Mouse (Mus musculus): ENCODE results near the gene Fbxw11. TPM values are rescaled to one million over a fixed set of nuclear protein-coding genes. Genes with fewer than 3 reads are reported as not detected.
A peak's percentile ranks its signal among the peaks of the same experiment; 100 is the strongest.
"Not testable (repeated sequence)": the region's sequence is repeated elsewhere in the genome, so short reads cannot be mapped to it uniquely, and the experiment has no call there.

Fbxw11 gene
- polyA plus RNA-seq, 1 experiment from 2014 or later, result 95.8 TPM

DNA sequence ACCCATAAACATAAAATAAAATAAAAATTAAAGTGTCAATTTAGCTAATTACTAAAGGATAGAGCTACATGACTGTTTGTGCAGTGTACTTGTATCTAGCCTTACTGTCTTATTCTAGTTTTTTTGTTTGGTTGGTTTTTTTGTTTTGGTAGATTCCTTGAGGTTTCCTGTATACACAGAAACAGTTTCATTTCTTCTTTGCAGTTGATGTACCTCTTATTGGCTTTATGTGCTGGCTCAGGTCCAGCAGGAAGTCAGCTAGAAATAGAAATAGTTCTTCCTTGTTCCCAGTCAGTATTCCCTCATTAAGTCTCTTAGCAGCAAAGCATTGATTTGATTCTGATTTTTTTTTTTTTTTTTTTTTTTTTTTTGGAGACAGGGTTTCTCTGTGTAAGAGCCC is 35.2 kb upstream of the Fbxw11 start:
- DNase-seq (ENCODE audit: low spot score), result no peak
- Histone ChIP-seq H3K9ac (ENCODE audit: low read length) (no peak overlapping the region), H3K9me3 (ENCODE audit: control insufficient read depth, low read length) (no peaks in the 10 kb centered on the region), H3K4me2 (ENCODE audit: low read depth, low read length, severe bottlenecking) (no peak overlapping the region), H3K27me3 (ENCODE audit: control insufficient read depth, insufficient read depth, low read length) (no peaks in the 10 kb centered on the region), H3K36me3 (ENCODE audit: control insufficient read depth, insufficient read depth, low read length) (no peaks in the 10 kb centered on the region), H3K4me3 (ENCODE audit: low read depth, low read length) (no peak overlapping the region), H3K27ac (ENCODE audit: low read depth, low read length) (no peak overlapping the region), H3K4me1 (replicated peaks; ENCODE audit: control insufficient read depth, insufficient read depth, low read length) (0 out of 2 replicates have a peak, but pooled peaks cover 3% of the 10 kb centered on the region)
- no peak for ATAC-seq (replicated peaks; ENCODE audit: low FRiP score)

DNA sequence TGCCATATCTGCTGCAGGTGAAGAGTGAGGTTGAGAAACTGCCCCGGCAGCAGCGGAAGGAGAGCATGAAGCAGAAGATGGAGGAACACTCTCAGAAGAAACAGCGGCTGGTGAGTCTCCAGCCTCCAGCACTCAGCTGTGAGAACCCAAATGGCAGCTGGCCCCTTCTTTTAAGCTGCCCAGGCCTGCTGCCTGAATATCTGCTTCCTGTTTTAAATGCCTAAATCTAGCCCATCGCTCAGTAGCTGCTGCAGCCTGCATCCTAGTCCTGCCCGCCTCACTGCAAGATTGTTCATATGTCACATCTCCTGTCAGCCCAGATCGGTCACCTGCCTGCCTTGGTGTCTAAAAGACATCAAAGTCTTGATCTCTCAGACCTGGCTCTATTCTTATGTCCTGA is 31.9 kb upstream of the Fbxw11 start:
- no peaks in the 10 kb centered on the region for H3K9me3 ChIP-seq (ENCODE audit: control insufficient read depth, low read length)
- WGBS, result 87% methylated on average over 6 of the region's 6 CpGs
- DNase-seq (ENCODE audit: low spot score), result no peak
- H3K27me3 ChIP-seq (ENCODE audit: control insufficient read depth, insufficient read depth, low read length), result no peaks in the 10 kb centered on the region
- H3K4me3 ChIP-seq (ENCODE audit: low read depth, low read length), result no peak overlapping the region
- H3K36me3 ChIP-seq (ENCODE audit: control insufficient read depth, insufficient read depth, low read length), result no peaks in the 10 kb centered on the region
- H3K27ac ChIP-seq (ENCODE audit: low read depth, low read length), result no peak overlapping the region
- H3K4me1 ChIP-seq (replicated peaks; ENCODE audit: control insufficient read depth, insufficient read depth, low read length), result 0 out of 2 replicates have a peak, but pooled peaks cover under 1% of the 10 kb centered on the region
- H3K9ac ChIP-seq (ENCODE audit: low read length), result no peak overlapping the region
- no peak for ATAC-seq (replicated peaks; ENCODE audit: low FRiP score)
- H3K4me2 ChIP-seq (ENCODE audit: low read depth, low read length, severe bottlenecking), result no peak overlapping the region

DNA sequence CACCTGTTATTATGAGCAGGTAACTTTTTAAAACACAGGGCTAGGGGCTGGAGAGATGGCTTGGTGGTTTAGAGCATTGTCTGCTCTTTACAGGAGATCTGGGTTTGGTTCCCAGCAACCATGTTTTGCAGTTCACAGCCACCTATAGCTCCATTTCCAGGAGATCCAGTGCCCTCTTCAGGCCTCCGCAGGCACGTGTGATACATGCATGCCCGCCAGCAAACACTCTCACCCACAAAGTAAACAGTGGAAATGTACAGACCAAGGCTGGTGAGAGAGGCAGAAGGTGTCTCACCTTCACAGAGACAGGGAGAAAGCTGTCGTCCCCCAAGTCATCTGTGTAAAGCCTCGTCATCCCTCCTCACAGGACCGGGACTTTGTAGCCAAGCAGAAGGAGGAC is 30.2 kb upstream of the Fbxw11 start:
- DNase-seq (ENCODE audit: low spot score) (no peak), ATAC-seq (replicated peaks; ENCODE audit: low FRiP score) (no peak)
- no peak overlapping the region for H3K27ac ChIP-seq (ENCODE audit: low read depth, low read length)
- no peaks in the 10 kb centered on the region for H3K9me3 ChIP-seq (ENCODE audit: control insufficient read depth, low read length)
- H3K4me2 ChIP-seq (ENCODE audit: low read depth, low read length, severe bottlenecking), result no peak overlapping the region
- no peaks in the 10 kb centered on the region for H3K36me3 ChIP-seq (ENCODE audit: control insufficient read depth, insufficient read depth, low read length)
- 0 out of 2 replicates have a peak, but pooled peaks cover 2% of the 10 kb centered on the region for H3K4me1 ChIP-seq (replicated peaks; ENCODE audit: control insufficient read depth, insufficient read depth, low read length)
- 84% methylated on average over 6 of the region's 6 CpGs for WGBS
- H3K4me3 ChIP-seq (ENCODE audit: low read depth, low read length), result no peak overlapping the region
- H3K9ac ChIP-seq (ENCODE audit: low read length), result no peak overlapping the region
- H3K27me3 ChIP-seq (ENCODE audit: control insufficient read depth, insufficient read depth, low read length), result no peaks in the 10 kb centered on the region

DNA sequence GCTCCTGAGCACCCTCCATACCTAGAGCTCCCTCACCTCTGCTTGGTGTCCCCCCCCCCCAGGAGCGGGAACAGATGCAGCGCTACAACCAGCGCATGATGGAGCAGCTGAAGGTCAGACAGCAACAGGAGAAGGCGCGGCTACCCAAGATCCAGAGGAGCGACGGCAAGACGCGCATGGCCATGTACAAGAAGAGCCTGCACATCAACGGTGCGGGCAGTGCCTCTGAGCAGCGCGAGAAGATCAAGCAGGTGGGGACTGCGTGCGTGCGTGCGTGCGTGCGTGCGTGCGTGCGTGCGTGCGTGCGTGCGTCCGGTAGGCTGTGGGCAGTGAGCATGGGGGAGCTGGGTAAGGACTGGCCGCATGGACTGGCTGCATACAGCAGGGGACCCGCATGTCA is 28.1 kb upstream of the Fbxw11 start:
- no peak for DNase-seq (ENCODE audit: low spot score)
- Histone ChIP-seq H3K27ac (ENCODE audit: low read depth, low read length) (no peak overlapping the region), H3K4me2 (ENCODE audit: low read depth, low read length, severe bottlenecking) (no peak overlapping the region), H3K9me3 (ENCODE audit: control insufficient read depth, low read length) (no peaks in the 10 kb centered on the region), H3K27me3 (ENCODE audit: control insufficient read depth, insufficient read depth, low read length) (no peaks in the 10 kb centered on the region), H3K9ac (ENCODE audit: low read length) (no peak overlapping the region), H3K4me1 (replicated peaks; ENCODE audit: control insufficient read depth, insufficient read depth, low read length) (0 out of 2 replicates have a peak, but pooled peaks cover 2% of the 10 kb centered on the region), H3K36me3 (ENCODE audit: control insufficient read depth, insufficient read depth, low read length) (no peaks in the 10 kb centered on the region), H3K4me3 (ENCODE audit: low read depth, low read length) (no peak overlapping the region)
- WGBS, result 95% methylated on average over 29 of the region's 29 CpGs
- ATAC-seq (replicated peaks; ENCODE audit: low FRiP score), result no peak

DNA sequence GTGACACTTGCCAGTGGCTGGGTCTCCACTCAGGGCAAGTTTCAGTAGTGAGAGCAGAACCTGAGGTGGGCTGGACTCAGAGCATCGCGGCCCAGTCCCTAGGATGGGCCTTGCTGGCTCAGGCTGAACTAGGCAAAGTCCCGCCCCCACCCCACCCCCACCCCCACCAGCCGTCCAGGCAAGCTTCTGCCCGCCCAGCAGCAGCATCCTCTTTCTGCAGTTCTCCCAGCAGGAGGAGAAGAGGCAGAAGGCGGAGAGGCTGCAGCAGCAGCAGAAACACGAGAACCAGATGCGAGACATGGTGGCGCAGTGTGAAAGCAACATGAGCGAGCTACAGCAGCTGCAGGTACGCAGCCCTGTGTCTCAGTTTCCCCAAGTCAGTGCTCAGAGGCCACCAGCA is 27.0 kb upstream of the Fbxw11 start:
- H3K4me3 ChIP-seq (ENCODE audit: low read depth, low read length), result no peak overlapping the region
- 12% methylated on average over 11 of the region's 11 CpGs for WGBS
- H3K27ac ChIP-seq (ENCODE audit: low read depth, low read length), result no peak overlapping the region
- H3K9ac ChIP-seq (ENCODE audit: low read length), result no peak overlapping the region
- H3K4me2 ChIP-seq (ENCODE audit: low read depth, low read length, severe bottlenecking), result no peak overlapping the region
- 0 out of 2 replicates have a peak, but pooled peaks cover 2% of the 10 kb centered on the region for H3K4me1 ChIP-seq (replicated peaks; ENCODE audit: control insufficient read depth, insufficient read depth, low read length)
- H3K27me3 ChIP-seq (ENCODE audit: control insufficient read depth, insufficient read depth, low read length), result no peaks in the 10 kb centered on the region
- peak; percentile 30; the same call in 1 of the 2 replicates for ATAC-seq (replicated peaks; ENCODE audit: low FRiP score)
- DNase-seq (ENCODE audit: low spot score), result no peak
- H3K36me3 ChIP-seq (ENCODE audit: control insufficient read depth, insufficient read depth, low read length), result no peaks in the 10 kb centered on the region
- H3K9me3 ChIP-seq (ENCODE audit: control insufficient read depth, low read length), result no peaks in the 10 kb centered on the region

DNA sequence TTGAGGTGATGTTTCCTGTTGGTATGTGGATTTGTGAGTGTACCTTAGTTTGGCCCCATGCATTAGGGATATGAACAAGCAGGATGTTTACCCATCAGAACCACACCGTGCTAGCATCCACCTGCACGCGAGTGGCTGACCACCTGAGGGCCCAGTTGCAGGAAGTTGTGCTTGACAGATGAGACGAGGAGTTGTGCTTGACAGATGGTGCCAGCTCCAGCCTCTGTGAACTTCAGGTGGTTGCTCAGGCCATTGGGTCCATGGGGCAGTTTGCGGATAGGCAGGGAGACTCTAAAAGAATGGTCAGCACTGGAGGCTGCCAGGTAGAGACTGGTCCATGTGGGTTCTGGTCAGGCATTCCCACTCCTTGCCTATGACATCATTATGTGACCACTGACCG is 26.4 kb upstream of the Fbxw11 start:
- H3K4me2 ChIP-seq (ENCODE audit: low read depth, low read length, severe bottlenecking), result no peak overlapping the region

DNA sequence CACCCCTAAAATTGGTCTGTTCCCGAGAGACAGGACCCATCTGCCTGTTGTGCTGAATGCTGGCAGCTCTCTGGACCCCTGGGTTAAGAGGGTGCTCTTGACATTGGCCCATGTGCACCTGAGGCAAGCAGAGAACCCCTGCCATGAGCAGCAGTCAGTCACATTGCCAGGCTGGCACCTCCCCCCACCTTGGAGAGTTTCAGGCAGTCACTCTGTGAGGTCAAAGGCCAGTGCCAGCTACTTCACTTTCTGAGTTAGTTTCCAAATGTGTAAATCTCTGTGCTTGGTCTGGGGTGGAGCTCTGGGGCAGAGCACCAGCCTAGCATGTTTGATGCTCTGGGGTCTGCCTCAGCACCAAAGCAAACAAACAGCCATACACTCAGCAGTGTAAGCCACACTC is 24.5 kb upstream of the Fbxw11 start:
- Histone ChIP-seq H3K4me1 (replicated peaks; ENCODE audit: control insufficient read depth, insufficient read depth, low read length) (0 out of 2 replicates have a peak, but pooled peaks cover 2% of the 10 kb centered on the region), H3K27ac (ENCODE audit: low read depth, low read length) (no peak overlapping the region), H3K9me3 (ENCODE audit: control insufficient read depth, low read length) (no peaks in the 10 kb centered on the region), H3K9ac (ENCODE audit: low read length) (no peak overlapping the region), H3K27me3 (ENCODE audit: control insufficient read depth, insufficient read depth, low read length) (no peaks in the 10 kb centered on the region), H3K36me3 (ENCODE audit: control insufficient read depth, insufficient read depth, low read length) (no peaks in the 10 kb centered on the region), H3K4me3 (ENCODE audit: low read depth, low read length) (no peak overlapping the region), H3K4me2 (ENCODE audit: low read depth, low read length, severe bottlenecking) (no peak overlapping the region)
- no peak for ATAC-seq (replicated peaks; ENCODE audit: low FRiP score)
- 59% methylated on average over 1 of the region's 1 CpGs for WGBS
- DNase-seq (ENCODE audit: low spot score), result no peak

More for the DNA sequence above, 26.4 kb upstream of the Fbxw11 start:
- 71% methylated on average over 6 of the region's 6 CpGs for WGBS
- H3K9ac ChIP-seq (ENCODE audit: low read length), result no peak overlapping the region
- ATAC-seq (replicated peaks; ENCODE audit: low FRiP score), result no peak
- DNase-seq (ENCODE audit: low spot score), result no peak
- no peaks in the 10 kb centered on the region for H3K9me3 ChIP-seq (ENCODE audit: control insufficient read depth, low read length)
- H3K27ac ChIP-seq (ENCODE audit: low read depth, low read length), result no peak overlapping the region
- no peaks in the 10 kb centered on the region for H3K36me3 ChIP-seq (ENCODE audit: control insufficient read depth, insufficient read depth, low read length)
- 0 out of 2 replicates have a peak, but pooled peaks cover 2% of the 10 kb centered on the region for H3K4me1 ChIP-seq (replicated peaks; ENCODE audit: control insufficient read depth, insufficient read depth, low read length)
- no peak overlapping the region for H3K4me3 ChIP-seq (ENCODE audit: low read depth, low read length)
- H3K27me3 ChIP-seq (ENCODE audit: control insufficient read depth, insufficient read depth, low read length), result no peaks in the 10 kb centered on the region

DNA sequence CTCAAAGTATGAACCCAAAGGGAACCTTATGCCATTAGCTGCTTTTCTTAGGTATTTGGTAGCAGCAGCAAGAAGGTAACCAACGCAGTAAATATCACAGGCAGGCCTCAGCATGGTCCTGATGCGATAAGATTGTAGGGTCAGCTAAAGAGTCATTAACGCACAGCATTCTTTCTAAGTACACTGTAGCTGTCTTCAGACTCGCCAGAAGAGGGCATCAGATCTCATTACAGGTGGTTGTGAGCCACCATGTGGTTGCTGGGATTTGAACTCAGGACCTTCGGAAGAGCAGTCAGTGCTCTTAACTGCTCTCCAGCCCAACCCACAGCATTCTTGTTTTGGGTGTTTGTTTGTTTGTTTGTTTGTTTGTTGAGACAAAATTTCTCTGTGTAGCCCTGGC is 23.9 kb upstream of the Fbxw11 start:
- not testable (repeated sequence) for H3K36me3 ChIP-seq (ENCODE audit: control insufficient read depth, insufficient read depth, low read length); H3K27me3 ChIP-seq (ENCODE audit: control insufficient read depth, insufficient read depth, low read length); H3K4me1 ChIP-seq (replicated peaks; ENCODE audit: control insufficient read depth, insufficient read depth, low read length); DNase-seq (ENCODE audit: low spot score); H3K4me3 ChIP-seq (ENCODE audit: low read depth, low read length); H3K4me2 ChIP-seq (ENCODE audit: low read depth, low read length, severe bottlenecking); H3K27ac ChIP-seq (ENCODE audit: low read depth, low read length); H3K9ac ChIP-seq (ENCODE audit: low read length); H3K9me3 ChIP-seq (ENCODE audit: control insufficient read depth, low read length); ATAC-seq (replicated peaks; ENCODE audit: low FRiP score)
- 83% methylated on average over 5 of the region's 5 CpGs for WGBS

DNA sequence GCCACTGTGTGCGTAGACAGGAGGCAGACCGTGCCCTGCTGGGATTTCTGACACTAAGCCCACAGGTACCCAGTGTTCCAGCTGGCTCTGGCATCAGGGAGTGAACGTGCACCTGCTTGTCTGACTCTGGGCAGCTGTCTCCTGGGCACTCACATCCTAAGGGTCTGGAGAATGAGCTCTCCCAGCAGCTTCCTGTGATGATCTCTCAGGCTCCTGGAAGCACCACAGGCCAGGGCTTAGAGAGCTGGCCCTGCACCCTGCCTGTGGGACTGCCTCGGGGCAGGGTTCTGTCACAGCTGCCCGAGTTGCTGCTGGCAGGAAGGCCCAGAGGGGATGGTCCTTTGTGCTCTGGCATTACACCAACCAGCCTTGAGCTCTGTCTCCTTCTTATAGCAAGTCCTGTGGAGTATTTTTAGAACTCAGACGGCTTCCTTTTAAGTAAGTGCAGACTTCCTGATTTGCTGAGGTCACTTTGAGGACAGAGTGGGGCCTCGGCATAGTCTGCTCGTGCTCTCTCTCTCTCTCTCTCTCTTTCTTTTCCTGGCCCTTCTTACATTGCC is 23.2 kb upstream of the Fbxw11 start:
- DNase-seq (ENCODE audit: low spot score) (no peak), ATAC-seq (replicated peaks; ENCODE audit: low FRiP score) (no peak)
- 71% methylated on average over 8 of the region's 8 CpGs for WGBS
- H3K36me3 ChIP-seq (ENCODE audit: control insufficient read depth, insufficient read depth, low read length), result no peaks in the 10 kb centered on the region
- H3K9ac ChIP-seq (ENCODE audit: low read length), result no peak overlapping the region
- no peaks in the 10 kb centered on the region for H3K27me3 ChIP-seq (ENCODE audit: control insufficient read depth, insufficient read depth, low read length)
- no peaks in the 10 kb centered on the region for H3K9me3 ChIP-seq (ENCODE audit: control insufficient read depth, low read length)
- no peak overlapping the region for H3K27ac ChIP-seq (ENCODE audit: low read depth, low read length)
- H3K4me1 ChIP-seq (replicated peaks; ENCODE audit: control insufficient read depth, insufficient read depth, low read length), result peaks cover 2% of the 10 kb centered on the region; the same call in 1 of the 2 replicates
- no peak overlapping the region for H3K4me2 ChIP-seq (ENCODE audit: low read depth, low read length, severe bottlenecking)
- no peak overlapping the region for H3K4me3 ChIP-seq (ENCODE audit: low read depth, low read length)
